Comparison of ENCODE assay signal across 1 mouse cellular context in genomic region chr17:34578070-34578469, GRCm38 (mm10).
TF ChIP-seq lines count a peak whose summit lies in the region.

No protein-coding gene starts in this region.

TF ChIP-seq in CH12.LX, 34 proteins besides CTCF, POLR2A, EP300 and RAD21:
- TF ChIP-seq ELF1 (IDR thresholded peaks at IDR 0.05; ENCODE audit: low read depth, low read length) (no peak), IRF4 (IDR thresholded peaks at IDR 0.05; ENCODE audit: low read depth, low read length) (peak; percentile 76), NRF1 (IDR thresholded peaks at IDR 0.05; ENCODE audit: low read depth, low read length) (no peak), TCF12 (IDR thresholded peaks at IDR 0.05; ENCODE audit: low read depth, low read length) (no peak), MAFK (IDR thresholded peaks at IDR 0.05; ENCODE audit: insufficient replicate concordance, low read length) (no peak), MAZ (IDR thresholded peaks at IDR 0.05; ENCODE audit: low read depth, low read length) (no peak)
